Mouse (Mus musculus): ENCODE measurements around the gene Tuba3a. TPM values are rescaled to one million over a fixed set of nuclear protein-coding genes. Genes with fewer than 3 reads are reported as not detected.
A peak's percentile ranks its signal among the peaks of the same experiment; 100 is the strongest.

The Tuba3a gene
- total RNA-seq, 2 experiments from 2014 or later = not detected

GRCm38 (mm10) chr6:125232045-125232437 lies 53.8 kb downstream of the Tuba3a start:
- DNase-seq (ENCODE audit: low spot score in 2 of 2) = no peak

- peak in 1 of 2 experiments; percentile 52 for DNase-seq (ENCODE audit: low spot score in 2 of 2)
These were observed 54.5 kb downstream of the Tuba3a start, which contains the start of gene Tapbpl for GRCm38 (mm10) chr6:125231117-125232044. Gene Tapbpl, minus strand, starts transcription at chr6:125231860.

GRCm38 (mm10) chr6:125230571-125230970 lies 55.3 kb downstream of the Tuba3a start:
- no peak for DNase-seq (ENCODE audit: low spot score in 2 of 2)

Small RNA genes lying within 50 kb of the gene (microRNA-seq; reads per million reads assigned to microRNA genes)
- not detected for gene Mir8113

Other genes with a start within 250 kb of the Tuba3a start
- gene Ing4, start 246.3 kb downstream of the Tuba3a start, total RNA-seq (2021) = 10 to 100 TPM; 54.1 to 54.2 TPM
- 1 to 10 TPM; 3.9 to 4.6 TPM for gene Acrbp, start 236.4 kb downstream of the Tuba3a start, total RNA-seq (2021)
- gene Lpar5, start 218.1 kb downstream of the Tuba3a start, total RNA-seq (2021) = under 1 TPM; 0.20 to 0.31 TPM
- 100 to 1,000 TPM; 160 to 164 TPM for gene Chd4, start 190.1 kb downstream of the Tuba3a start, total RNA-seq (2021)
- gene Nop2, start 154.1 kb downstream of the Tuba3a start, total RNA-seq (2021) = 10 to 100 TPM; 26.7 to 28.5 TPM
- gene Iffo1, start 140.8 kb downstream of the Tuba3a start, total RNA-seq (2021) = 100 to 1,000 TPM in 1 of 2 experiments, 10 to 100 TPM in 1; 90.6 to 108 TPM
- gene Gapdh, start 119.6 kb downstream of the Tuba3a start, total RNA-seq (2021) = 1,000 to 10,000 TPM; 5,945 to 6,079 TPM
- 10 to 100 TPM; 66.1 to 68.8 TPM for gene Ncapd2, start 94.3 kb downstream of the Tuba3a start, total RNA-seq (2021)
- 100 to 1,000 TPM; 206 to 218 TPM for gene Mrpl51, start 94.2 kb downstream of the Tuba3a start, total RNA-seq (2021)
- gene Vamp1, start 70.5 kb downstream of the Tuba3a start, total RNA-seq (2021) = 1 to 10 TPM; 7.0 to 7.3 TPM
- gene Tapbpl, start 54.2 kb downstream of the Tuba3a start, total RNA-seq (2021) = 1 to 10 TPM; 2.4 to 3.4 TPM
- gene Cd27, start 49.0 kb downstream of the Tuba3a start, total RNA-seq (2021) = under 1 TPM; 0.44 to 0.71 TPM
- 10 to 100 TPM; 43.8 to 48.0 TPM for gene Ltbr, start 27.8 kb upstream of the Tuba3a start, total RNA-seq (2021)
- gene Scnn1a, start 34.6 kb upstream of the Tuba3a start, total RNA-seq (2021) = under 1 TPM; 0.39 to 0.86 TPM
- gene Tnfrsf1a, start 63.3 kb upstream of the Tuba3a start, total RNA-seq (2021) = 10 to 100 TPM; 59.8 to 60.1 TPM
- gene Plekhg6, start 94.8 kb upstream of the Tuba3a start, total RNA-seq (2021) = under 1 TPM; 0.07 to 0.08 TPM
- 100 to 1,000 TPM in 1 of 2 experiments, 10 to 100 TPM in 1; 99.0 to 103 TPM for gene Cd9, start 208.7 kb upstream of the Tuba3a start, total RNA-seq (2021)